Mouse (Mus musculus) large intestine, adult 2 months (tissue): Measurements from ENCODE around the gene Foxp2. TPM values are rescaled to one million over a fixed set of nuclear protein-coding genes. Genes with fewer than 3 reads are reported as not detected.

ENCODE experiments used
- polyA plus RNA-seq: library from polyadenylated mRNA; depleted of rRNA; stranded (reverse); fragments of >200 nt; gene quantifications from 2 replicates; pipeline ENCODE4 v1.2.3, GENCODE M21; 2012; rRNA removed

Foxp2 gene
- polyA plus RNA-seq, 1 experiment: 2.4 TPM

Other genes starting within 250 kb of the Foxp2 start
- not detected in 2 replicates for gene Ppp1r3a, start 146.1 kb upstream of the Foxp2 start, polyA plus RNA-seq